Mouse (Mus musculus) gastrocnemius, adult 18-20 months (tissue): ENCODE results near the gene Reep6. TPM values are rescaled to one million over a fixed set of nuclear protein-coding genes. Genes with fewer than 3 reads are reported as not detected.
"Not testable (repeated sequence)": the region's sequence is repeated elsewhere in the genome, so short reads cannot be mapped to it uniquely, and the experiment has no call there.

ENCODE experiments used
- DNase-seq: peaks from one replicate; pipeline ENCODE4 v3.0.0; 2021; ENCODE audit warnings: low spot score
- total RNA-seq, 2 experiments: library from RNA; stranded (reverse); gene quantifications; 2 replicates each; pipeline ENCODE4 v1.2.3; 2021

Gene Reep6
- total RNA-seq, 2 experiments from 2014 or later: 3.4 to 4.1 TPM

DNA sequence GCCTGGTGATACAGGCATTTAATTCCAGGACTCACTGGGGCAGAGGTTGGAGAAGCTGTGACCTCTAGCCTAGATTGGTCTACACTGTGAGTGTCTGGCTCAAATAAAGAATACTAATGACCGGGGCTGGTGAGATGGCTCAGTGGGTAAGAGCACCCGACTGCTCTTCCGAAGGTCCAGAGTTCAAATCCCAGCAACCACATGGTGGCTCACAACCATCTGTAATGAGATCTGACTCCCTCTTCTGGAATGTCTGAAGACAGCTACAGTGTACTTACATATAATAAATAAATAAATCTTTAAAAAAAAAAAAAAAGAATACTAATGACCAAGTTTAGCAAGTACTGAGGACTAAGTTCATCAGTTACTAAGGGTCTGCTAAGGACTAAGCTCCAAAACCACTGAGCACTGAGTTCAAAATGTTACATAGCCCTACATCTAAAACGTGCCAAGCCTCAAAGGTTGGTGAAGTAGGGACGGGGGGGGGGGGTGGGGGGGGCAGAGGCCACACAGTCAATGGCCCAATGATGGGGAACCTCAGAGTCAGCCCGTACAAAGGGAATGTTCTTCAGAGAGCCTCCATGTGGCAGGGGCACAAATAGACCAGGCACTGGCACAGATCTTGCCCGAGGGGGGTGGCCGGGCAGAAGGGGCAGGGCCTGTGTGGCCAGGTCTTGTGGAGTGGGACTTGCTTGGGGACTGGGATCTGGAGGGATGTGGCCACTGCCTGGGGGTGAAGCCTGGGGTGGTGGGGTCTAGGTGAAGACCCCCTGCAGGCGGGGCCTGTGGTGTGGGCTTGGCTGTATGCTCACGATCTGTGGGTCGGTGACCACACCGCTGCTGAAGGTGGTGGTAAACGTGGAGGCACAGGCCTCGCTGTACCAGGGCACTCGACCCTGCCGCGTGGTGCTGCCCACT, 5.4 kb upstream of the Reep6 start:
- DNase-seq: no peak

DNA sequence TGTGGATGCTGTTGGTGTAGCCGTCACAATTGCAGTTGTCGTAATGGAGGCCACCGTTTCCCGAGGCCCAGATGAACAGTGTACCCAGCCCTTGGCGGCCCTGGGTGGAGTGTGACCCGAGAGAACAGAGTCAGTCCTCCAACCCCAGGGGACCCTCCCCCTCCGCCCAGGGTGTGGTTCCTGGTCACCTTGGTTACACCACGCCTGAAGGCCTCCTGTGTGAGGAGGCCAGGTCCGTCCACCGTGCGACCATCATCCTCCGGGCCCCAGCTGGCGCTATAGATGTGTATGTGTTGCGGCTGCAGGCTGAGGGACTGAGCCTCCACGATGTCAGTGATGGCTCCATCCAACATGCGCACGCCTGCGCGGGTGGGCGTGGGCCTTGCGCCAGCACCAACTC, 4.7 kb upstream of the Reep6 start:
- DNase-seq: no peak

DNA sequence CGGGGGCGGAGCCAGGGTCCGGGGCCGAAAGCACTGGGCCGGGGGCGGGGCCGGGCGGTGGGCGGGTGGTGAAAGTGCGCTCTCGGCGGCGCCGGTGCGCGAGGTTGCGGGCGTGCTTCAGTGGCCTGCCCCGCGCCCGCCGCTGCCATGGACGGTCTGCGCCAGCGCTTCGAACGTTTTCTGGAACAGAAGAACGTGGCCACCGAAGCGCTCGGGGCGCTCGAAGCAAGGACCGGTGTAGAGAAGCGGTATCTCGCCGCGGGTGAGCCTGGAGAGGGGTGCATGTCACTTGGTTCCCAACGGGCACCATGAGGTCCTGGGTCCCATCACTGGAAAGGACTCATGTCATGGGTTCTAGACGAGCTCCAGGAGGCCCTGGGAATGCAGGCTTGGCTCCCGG, 331 bp downstream of the Reep6 start:
- DNase-seq: no peak

DNA sequence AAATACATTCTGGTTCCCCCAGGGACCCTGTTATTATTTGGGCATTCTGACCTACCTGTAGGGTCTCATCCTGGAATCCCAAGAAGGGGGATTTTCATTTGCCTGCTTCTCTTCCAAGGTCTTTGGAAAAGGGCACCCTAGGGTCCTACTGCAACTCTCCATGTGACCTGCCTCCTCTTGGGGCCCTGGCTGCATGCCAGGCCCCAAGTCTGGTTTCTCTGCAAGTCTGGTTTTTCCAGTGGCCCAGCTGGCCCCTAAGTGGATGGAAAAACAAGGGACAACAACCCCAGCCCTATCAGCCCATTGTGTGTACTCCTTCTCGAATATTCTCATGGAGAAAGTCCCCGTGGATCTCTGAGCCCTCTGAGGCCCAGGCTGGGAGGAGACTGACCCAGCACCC, 1.1 kb downstream of the Reep6 start:
- DNase-seq: no peak

DNA sequence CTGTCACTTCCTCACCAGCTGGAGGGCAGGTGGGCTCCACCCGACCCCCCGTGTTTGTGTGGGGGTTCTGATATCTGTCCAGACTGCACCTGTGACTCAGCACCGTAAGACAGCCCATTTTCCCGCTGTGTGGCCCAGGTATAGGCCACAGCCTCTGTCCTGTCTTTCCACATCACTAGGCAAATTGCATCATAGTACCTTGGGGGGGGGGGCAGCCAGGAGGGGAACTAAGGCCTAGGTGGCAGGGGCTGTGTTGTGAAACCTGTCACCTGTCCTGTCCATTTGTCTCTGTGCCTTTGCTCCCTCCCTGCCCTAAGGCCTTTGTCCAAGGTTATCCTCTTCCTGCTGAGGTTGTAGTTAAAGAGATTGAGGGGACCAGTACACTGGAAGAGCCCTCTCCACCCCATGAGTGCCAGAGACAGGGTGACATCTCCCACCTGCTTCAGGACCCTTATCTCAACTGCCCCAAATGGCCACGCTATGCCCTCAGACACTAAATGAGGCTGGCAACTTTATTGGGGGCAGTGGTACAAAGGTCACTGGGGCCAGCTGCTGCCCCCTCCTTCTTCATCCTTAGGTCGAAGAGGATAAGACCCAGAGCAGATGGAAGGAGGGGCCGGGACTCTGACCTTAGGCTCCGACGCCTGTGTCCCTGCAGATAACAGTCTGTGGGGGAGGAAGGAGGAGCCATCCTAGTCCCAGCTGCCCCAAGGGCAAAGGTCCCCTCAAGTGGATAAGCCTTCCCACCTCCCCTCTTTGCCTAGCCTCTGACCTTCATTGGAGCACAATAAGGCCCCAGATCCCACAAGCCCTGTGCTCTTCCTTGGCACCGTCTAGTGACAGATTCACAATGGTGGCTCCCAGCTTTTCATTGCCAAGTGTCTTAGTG, 2.1 kb downstream of the Reep6 start:
- DNase-seq: no peak

DNA sequence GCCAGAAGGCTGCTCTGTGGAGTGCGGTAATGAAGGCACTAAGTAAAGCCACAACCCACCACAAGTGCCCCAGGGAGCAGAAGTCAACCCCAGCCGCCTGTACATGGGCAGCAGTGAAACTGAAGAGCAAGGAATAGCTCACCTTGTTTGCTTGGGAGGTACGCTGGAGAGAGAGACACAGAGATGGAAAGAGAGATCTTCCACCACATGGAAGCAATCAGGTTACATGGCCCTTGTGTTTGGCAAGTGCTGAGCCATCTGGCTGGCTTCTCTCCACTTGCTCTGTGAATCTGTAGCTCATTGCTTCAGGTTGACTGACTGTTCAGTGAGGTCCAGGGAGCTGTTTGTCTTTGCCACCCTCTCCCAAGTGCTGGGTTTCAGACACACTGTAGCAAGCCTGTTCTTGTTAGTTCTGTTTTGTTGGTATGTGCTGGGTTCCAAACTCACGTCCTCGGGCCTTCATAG, 2.8 kb downstream of the Reep6 start:
- no peak for DNase-seq

DNA sequence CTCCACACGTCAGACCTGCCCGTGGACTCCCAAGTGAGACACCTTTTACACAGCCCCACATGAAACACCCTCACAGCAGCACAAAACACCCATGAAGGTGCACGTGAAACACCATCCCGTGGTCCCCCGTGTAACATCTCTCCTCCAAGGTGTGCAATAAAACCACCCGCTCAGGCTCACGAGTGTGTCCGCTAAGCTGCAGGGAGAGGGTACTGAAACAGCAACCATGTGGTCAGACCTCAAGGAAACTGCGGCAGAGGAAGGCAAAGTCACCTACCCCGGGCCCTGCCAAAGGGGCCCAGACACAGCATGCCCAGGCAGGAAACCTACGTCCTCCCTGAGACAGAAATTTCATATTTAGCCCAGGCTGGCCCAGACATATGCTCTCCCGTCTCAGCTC, 6.5 kb downstream of the Reep6 start:
- DNase-seq: no peak

DNA sequence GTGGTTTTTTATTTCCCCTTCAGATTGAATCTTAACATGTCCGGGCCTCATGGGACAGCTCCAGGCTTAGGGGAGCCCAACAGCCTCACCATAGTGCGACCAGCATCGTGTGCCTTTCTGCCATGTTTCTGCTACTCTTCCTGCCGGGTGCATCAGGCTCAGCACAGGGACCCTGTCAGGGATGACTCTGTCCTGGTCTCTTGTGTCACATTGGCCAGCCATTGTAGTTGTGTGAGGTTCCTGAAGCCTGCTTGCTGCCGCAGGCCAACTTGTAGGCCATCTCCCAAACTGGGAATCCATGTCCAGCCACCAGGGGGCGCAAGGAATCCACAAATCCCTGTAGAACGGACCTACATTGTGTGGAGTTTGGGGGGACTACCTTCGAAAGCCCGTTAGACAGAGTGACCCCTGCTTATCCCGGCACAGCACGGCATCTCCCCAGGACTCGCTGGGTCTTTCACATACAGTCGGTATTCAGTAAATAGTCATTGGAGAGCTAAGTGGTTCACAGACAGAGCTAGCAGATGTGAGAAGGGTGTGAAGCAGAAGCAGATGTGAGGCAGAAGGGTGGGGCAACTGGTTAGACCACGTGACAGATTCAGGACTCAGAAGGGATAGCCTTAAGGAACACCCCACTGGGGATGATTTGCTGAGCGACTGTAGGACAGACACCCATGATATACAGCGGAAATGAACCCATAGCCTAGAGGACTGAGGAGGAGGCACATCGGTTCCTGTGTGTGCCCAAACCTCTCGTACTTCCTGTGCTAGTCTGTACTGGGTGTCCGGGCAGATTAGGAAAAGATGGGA, 10.4 kb downstream of the Reep6 start:
- DNase-seq: peak; percentile 86

DNA sequence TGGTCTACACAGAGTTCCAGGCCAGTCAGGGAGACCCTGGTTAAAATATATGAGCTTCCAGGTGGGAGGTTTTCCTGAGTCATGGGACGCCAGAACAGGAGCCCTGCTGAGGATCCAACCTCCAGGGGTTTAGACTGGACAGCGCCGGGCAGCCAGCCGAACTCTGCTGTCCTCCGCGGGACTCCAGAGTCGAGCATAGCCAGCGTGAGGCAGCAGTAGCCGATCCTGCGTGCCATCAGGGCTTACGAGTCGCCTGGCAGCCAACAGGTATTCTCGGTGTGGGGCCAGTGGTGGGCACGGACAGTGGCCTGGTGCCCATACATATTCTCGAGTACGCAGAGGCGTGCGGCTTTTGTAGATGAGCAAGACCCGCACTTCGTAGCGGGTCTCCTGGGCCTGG, 11.3 kb downstream of the Reep6 start:
- no peak for DNase-seq

DNA sequence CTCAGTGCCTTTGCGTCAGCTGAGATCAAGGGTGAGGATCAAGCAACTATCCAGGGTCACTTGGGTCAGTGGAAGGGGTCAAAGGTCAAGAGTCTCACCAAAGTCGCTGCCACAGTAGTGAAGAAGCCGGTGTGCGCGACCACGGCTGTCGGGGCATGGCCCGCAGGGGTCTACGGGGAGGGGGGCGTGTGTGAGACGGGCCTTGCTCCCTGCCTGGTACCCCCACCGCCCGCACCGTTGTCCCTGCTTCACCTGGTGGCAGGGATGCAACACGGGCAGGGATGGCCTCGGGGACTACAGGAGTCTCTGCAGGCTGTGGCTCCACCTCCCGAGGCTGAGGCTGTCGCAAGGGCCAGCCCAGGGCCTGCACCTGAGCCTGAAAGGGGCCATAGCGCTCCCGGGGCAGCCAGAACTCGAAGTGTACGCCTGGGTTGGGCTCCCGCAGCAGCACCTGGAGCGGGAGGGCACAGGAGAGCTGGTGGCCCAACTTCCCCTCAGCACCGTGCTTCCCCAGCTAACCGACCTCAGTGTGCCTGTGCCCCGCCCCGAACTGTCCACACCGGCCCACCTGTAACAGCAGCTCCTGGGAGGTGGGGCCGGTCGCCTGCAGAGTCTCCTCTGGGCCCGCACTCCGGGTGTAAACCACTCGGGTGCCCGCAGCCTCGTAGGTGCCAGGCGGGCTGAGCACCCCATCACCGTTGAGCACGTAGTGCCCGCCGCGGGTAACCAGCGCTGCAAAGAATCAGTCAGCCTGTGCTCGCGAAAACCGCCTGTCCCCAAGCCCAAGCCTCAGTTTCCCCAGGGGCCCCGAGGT, 11.9 kb downstream of the Reep6 start:
- no peak for DNase-seq

DNA sequence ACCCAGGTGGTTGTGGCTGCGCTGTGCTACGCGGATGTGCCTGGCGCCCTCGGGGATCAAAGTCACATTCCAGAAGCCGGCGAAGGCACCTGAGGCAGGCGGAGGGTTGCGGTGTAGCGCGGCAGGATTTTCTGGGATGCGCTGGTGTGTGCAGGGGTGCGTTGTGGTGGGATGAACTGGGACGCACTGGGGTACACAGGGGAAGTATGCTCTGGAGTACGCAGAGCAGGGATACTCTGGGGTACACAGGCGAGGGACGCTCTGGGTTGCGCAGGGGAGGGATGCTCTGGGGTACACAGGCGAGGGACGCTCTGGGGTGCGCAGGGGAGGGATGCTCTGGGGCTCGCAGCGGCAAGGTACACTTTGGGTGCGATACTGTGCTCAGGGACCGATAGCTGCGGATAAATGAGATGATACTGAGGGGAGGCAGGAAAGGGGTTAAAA, 12.6 kb downstream of the Reep6 start:
- no peak for DNase-seq

DNA sequence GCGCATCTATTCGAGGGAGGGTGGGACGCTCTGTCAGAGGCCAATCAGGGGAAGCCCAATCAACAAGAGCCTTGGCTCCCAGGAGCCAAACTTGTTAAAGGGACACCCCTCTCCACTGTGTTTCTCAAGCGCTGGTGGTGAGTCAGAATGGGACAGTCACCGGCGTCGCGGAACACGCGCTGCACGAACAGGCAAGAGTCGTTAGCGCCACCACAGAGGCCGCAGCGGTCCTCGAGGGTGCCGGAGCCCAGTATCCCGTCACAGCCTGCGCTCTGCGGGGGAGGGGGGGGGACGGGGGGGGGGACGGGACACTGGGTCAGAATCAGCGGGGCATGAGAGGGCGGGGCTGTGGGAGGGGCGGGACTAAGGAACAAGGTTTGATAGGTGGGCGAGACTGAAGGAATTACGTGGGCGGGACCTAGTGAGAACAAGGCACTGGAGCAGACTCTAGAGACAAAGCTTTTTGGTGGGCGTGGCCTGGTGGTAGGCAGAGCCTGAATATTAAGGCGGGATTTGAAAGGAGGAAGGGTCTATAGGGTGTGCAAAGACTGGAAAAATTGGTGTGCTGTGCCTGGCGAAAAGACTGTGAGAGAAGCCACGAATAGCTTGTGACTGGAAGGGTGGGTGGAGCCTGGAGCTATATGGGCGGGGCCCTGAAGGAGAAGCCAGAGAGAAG, 13.1 kb downstream of the Reep6 start:
- no peak for DNase-seq

DNA sequence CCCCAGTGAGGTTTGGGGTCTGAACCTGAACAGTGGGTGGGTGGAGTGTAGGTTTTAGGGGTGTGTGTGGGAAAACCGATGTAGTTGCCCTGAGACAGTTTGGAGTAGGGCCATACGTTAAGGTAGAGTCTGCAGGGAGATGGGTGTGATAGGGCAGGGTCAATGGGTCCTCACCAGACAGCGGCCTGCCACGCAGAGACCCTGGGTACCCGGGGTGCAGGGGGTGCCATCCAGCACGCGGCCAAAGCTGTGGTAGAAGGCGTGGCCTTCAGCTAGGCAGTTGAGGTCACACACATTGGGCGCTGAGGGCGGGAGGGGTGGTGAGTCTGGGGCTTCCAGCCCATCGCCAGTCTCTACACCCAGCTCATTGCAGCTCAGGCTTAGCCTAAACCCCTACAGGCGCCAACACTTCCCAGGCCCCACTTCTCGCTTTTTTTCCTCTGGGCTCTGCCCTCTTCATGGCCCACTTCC, 13.7 kb downstream of the Reep6 start:
- no peak for DNase-seq

DNA sequence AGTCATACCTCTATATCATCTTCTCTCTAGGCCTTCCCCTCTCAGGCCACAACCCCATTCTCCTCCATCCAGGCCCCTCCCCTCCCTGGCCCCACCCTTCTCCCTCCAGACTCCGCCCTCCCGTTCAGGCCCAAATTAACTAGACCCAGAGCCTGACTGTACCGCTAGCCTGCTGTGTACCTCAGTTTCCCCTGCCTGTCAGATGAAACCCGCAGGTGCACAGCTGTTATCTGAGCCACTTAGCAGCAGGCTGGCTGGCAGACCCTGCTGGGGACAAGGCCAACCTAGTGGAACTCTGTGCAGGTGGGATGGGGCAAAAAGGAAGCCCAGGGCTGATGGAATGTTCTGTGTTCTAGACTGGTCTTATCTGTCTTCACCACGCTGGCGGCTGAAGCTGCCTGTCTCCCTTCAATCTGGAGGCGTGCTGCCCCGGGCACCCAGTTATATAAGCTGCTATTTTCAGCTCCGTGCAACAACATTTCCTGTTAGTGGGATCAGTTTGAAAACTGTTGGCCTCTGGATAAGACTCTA, 14.4 kb downstream of the Reep6 start:
- peak; percentile 57 for DNase-seq

DNA sequence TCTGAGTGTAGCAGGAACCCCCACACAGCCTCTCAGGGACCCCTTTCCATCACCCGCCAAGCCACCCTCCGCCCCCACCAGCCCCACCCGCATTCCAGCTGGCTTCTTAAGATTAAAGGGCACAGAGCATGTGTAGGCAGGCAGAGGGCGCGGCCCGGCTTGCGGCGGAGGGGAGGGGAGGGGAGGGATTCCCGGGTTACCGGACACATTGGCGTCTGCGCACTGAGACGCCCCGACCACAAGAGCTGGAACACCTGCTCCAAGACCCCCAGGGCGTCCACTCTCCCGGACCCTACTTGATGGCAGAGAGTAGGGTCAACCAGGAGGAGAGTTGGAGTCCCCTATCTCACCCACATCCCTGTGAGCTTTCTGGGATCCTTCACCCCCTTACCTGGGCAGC, 15.4 kb downstream of the Reep6 start:
- DNase-seq: no peak

DNA sequence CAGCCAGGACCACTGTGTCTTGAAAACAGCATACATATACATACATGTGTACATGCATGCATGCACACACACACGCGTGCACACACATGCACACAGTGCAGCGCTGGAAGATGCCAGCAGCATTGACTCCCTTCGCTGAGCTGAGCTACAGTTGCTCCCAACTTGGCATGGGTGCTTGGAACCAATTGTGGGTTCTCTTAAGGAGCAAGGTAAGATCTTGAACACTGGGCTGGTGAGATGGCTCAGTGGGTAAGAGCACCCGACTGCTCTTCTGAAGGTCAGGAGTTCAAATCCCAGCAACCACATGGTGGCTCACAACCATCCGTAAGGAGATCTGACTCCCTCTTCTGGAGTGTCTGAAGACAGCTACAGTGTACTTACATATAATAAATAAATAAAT, 16.2 kb downstream of the Reep6 start:
- DNase-seq: not testable (repeated sequence)

DNA sequence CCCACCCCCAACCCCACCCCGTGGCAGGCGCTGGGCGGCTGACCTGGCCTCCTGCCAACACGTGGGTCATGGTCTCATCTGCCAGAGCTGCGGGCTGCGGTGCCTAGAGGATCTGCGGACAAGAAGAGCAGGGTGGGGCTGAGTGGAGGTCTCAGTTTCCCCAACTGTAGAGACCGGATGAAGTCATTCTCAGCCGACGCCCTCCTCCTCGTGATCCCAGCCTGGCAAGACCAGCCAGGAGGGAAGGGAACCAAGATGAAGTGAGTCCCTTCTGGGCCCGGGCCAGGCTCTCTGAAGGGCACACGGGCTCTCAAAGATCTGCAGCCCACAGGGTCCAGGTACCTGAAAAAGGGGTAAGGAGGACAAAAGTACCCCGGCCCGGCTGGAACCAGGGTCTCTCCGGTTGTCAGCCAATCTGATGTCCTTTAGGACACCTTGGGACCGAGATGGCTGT, 17.8 kb downstream of the Reep6 start:
- DNase-seq: peak; percentile 56

DNA sequence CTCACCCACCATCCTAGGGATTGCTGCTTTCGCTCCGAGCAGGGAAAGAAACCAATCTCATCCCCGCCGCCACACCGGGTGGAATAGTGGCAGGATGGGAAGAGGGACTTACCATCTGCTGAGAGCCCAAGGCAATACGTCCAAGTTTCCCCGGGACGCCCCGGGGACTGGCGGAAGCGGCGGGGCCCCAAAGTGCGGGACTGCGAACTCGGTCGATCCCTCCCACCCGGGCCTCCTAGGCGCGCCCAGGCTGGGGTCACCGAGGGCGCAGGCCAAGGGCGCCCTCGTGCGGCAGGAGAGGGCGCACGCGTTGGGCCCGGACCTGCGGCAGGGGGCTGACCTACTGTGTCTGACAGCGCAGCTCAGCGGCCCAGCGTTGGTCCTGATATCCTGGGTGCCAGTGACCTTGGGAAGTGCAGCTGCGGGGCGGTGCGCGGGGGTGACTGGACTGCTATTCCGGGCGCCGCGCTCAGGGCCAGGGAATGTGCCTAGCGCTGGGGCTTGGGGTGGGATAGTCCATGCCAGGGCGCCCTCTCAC, 18.6 kb downstream of the Reep6 start, which contains the start of gene Adamtsl5:
Gene Adamtsl5 (minus strand): TSS at position 169 of the 538 bp plus-strand sequence.
- DNase-seq: peak; percentile 79

DNA sequence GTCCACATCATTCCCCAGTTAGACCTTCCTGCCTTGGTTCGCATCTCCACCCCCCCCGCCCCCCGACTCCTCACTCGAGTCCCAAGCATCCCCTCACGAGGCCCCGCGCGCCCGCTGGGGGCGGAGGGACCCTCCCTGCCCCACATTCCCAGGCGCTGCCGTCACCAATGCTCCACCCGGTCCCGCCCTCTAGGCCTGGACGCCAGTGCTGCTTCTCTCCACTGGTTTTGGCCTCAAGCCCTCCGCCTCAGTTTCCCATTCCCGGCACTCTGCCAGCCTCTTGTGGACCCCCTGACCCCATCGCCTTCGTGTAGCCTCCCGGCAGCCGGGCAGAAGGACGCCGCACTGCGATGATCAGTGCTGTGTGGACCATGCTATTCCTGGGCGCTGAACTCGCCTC, 19.2 kb downstream of the Reep6 start:
- DNase-seq: no peak
